In the genomic region with DNA sequence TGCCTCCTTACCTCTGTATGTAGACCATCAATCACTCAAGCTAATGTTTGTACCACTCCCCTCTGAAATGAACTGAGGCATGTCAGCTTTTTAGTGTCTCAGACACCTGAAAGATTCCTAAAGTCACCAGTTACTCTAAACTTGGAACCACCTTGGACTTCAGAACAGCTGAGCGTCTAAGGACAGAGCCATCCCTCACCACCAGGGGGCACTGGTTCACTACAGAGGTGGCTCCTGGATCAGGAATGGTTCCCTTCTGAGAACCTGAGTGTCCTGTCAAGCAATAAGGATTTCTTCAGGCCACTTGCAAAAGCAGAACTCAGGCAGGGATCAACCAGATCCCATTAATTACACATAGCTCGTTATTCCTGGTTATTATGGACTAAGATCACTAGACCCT, we compare ENCODE assay signal across 9 mouse cellular contexts. TPM values are rescaled to one million over a fixed set of nuclear protein-coding genes. Genes with fewer than 3 reads are reported as not detected.
A peak's percentile ranks its signal among the peaks of the same experiment; 100 is the strongest.
DNase-seq lines count a peak whose midpoint lies in the region; ATAC-seq and TF ChIP-seq lines count a peak whose summit lies in the region.
"Had no signal": no experiment of that assay in that cellular context is flagged by ENCODE, and none has a peak within 500 bp of the region (broad histone marks: within the 10 kb centered on the region; RNA-seq: fewer than 3 reads in every experiment).

No protein-coding gene starts in this region.

- no peak overlapping the region for H3K4me2 ChIP-seq in heart, embryonic 12.5 days
- H3K4me2 ChIP-seq in lung, postnatal 0 days (replicated peaks; ENCODE audit: low read depth, low read length), result no peak overlapping the region
- H3K4me2 ChIP-seq: limb, embryonic 12.5 days had no signal

- peak; percentile 67; the same call in 1 of the 2 replicates for ATAC-seq in heart, embryonic 12.5 days (ENCODE audit: insufficient number of reproducible peaks, low FRiP score)
- peak; percentile 78 for ATAC-seq in lung, postnatal 0 days

- peaks cover 31% of the 10 kb centered on the region for H3K27me3 ChIP-seq in E14TG2a.4 (ENCODE audit: insufficient read depth, low read length)
- no peaks in the 10 kb centered on the region for H3K27me3 ChIP-seq in heart, embryonic 12.5 days (replicated peaks)
- no peaks in the 10 kb centered on the region for H3K27me3 ChIP-seq in lung, postnatal 0 days (replicated peaks; ENCODE audit: insufficient read depth, low read length)
- H3K27me3 ChIP-seq: limb, embryonic 12.5 days had no signal

- H3K9ac ChIP-seq in heart, embryonic 12.5 days, result no peak overlapping the region
- H3K9ac ChIP-seq in lung, postnatal 0 days (replicated peaks; ENCODE audit: low read depth), result no peak overlapping the region
- H3K9ac ChIP-seq: limb, embryonic 12.5 days had no signal

- no peak overlapping the region for H3K27ac ChIP-seq in heart, embryonic 12.5 days (ENCODE audit: poor library complexity, severe bottlenecking)
- H3K27ac ChIP-seq in lung, postnatal 0 days (ENCODE audit: low read length), result no peak overlapping the region
- H3K27ac ChIP-seq: limb, embryonic 12.5 days had no signal

- WGBS in heart, embryonic 12.5 days, result 6% methylated on average over 2 of the region's 2 CpGs
- WGBS in lung, postnatal 0 days, result 6% methylated on average over 2 of the region's 2 CpGs

- no peak overlapping the region for H3K4me3 ChIP-seq in E14TG2a.4 (replicated peaks; ENCODE audit: low read length)
- H3K4me3 ChIP-seq in heart, embryonic 12.5 days, result no peak overlapping the region
- H3K4me3 ChIP-seq in lung, postnatal 0 days (ENCODE audit: low read depth, low read length), result no peak overlapping the region
- H3K4me3 ChIP-seq: limb, embryonic 12.5 days had no signal

- TF ChIP-seq CTCF in E14TG2a.4 (conservative IDR thresholded peaks at IDR 0.05; ENCODE audit: low read length), result peak; percentile 95
- peak; percentile 97 for TF ChIP-seq CTCF in lung, postnatal 0 days (IDR thresholded peaks at IDR 0.05)

- H3K4me1 ChIP-seq in E14TG2a.4 (replicated peaks; ENCODE audit: low read depth, low read length), result peaks cover 9% of the 10 kb centered on the region
- 0 out of 2 replicates have a peak, but pooled peaks cover 3% of the 10 kb centered on the region for H3K4me1 ChIP-seq in heart, embryonic 12.5 days (replicated peaks)
- no peaks in the 10 kb centered on the region for H3K4me1 ChIP-seq in lung, postnatal 0 days (ENCODE audit: insufficient read depth, low read depth, low read length)

- H3K36me3 ChIP-seq in E14TG2a.4 (ENCODE audit: insufficient read depth, low read length), result no peaks in the 10 kb centered on the region
- H3K36me3 ChIP-seq in heart, embryonic 12.5 days, result no peaks in the 10 kb centered on the region
- no peaks in the 10 kb centered on the region for H3K36me3 ChIP-seq in lung, postnatal 0 days (ENCODE audit: insufficient read depth, low read length)
- H3K36me3 ChIP-seq: limb, embryonic 12.5 days had no signal

- H3K9me3 ChIP-seq in E14TG2a.4 (ENCODE audit: low read length), result peaks cover 3% of the 10 kb centered on the region; the same call in 1 of the 2 replicates
- no peaks in the 10 kb centered on the region for H3K9me3 ChIP-seq in heart, embryonic 12.5 days (replicated peaks)
- H3K9me3 ChIP-seq in lung, postnatal 0 days (ENCODE audit: low read length), result no peaks in the 10 kb centered on the region
- H3K9me3 ChIP-seq: limb, embryonic 12.5 days had no signal

- DNase-seq in adrenal gland, adult (ENCODE audit: inconsistent age in 2 of 2, low spot score in 1 of 2), result peak; percentile 73 to 94
- peak; percentile 90 for DNase-seq in embryo, embryonic 10.5 days (ENCODE audit: low spot score)
- DNase-seq in layer of hippocampus, adult 18-20 months (ENCODE audit: low spot score in 2 of 2), result peak; percentile 54 to 82
- DNase-seq in lung, postnatal 0 days (ENCODE audit: low spot score), result peak; percentile 80
- DNase-seq in right cerebral cortex, postnatal 10 days (ENCODE audit: low spot score in 2 of 2), result peak; percentile 74 to 87
- peak; percentile 83 for DNase-seq in urinary bladder, postnatal 14 days (ENCODE audit: low spot score)

- no peak for TF ChIP-seq EP300 in lung, postnatal 0 days (IDR thresholded peaks at IDR 0.05)

RNA-seq across cellular contexts. Expression of gene Pom121, which starts 5.9 kb away (rescaled TPM):
- polyA plus RNA-seq in heart, embryonic 12.5 days (2016; fragmentation: Nextera tagmentation; extraction: Ambion mirVana), result 14.7 and 16.5 TPM in 2 replicates
- 10 to 100 TPM; 49.7 to 51.5 TPM for total RNA-seq in layer of hippocampus, adult 18-20 months (2021)
- polyA plus RNA-seq in lung, postnatal 0 days (2015; fragmentation: Nextera tagmentation; extraction: Ambion mirVana), result 3.9 and 4.7 TPM in 2 replicates

RNA-seq across cellular contexts. Expression of gene Nsun5, which starts 30.5 kb away (rescaled TPM):
- 17.4 and 18.1 TPM in 2 replicates for polyA plus RNA-seq in heart, embryonic 12.5 days (2016; fragmentation: Nextera tagmentation; extraction: Ambion mirVana)
- 10 to 100 TPM; 21.4 to 24.1 TPM for total RNA-seq in layer of hippocampus, adult 18-20 months (2021)
- 13.5 and 13.6 TPM in 2 replicates for polyA plus RNA-seq in lung, postnatal 0 days (2015; fragmentation: Nextera tagmentation; extraction: Ambion mirVana)

RNA-seq across cellular contexts. Expression of gene Trim50, which starts 47.1 kb away (rescaled TPM):
- not detected in 2 replicates for polyA plus RNA-seq in heart, embryonic 12.5 days (2016; fragmentation: Nextera tagmentation; extraction: Ambion mirVana)
- not detected for total RNA-seq in layer of hippocampus, adult 18-20 months (2021)
- polyA plus RNA-seq in lung, postnatal 0 days (2015; fragmentation: Nextera tagmentation; extraction: Ambion mirVana), result not detected in 2 replicates
- polyA plus RNA-seq: limb, embryonic 12.5 days had no signal

RNA-seq across cellular contexts. Expression of gene Fkbp6, which starts 50.4 kb away (rescaled TPM):
- polyA plus RNA-seq in heart, embryonic 12.5 days (2016; fragmentation: Nextera tagmentation; extraction: Ambion mirVana), result 0.22 TPM in 1 of 2 replicates, not detected in the other
- under 1 TPM in 1 of 2 experiments, not detected in 1; 0.72 TPM for total RNA-seq in layer of hippocampus, adult 18-20 months (2021)
- polyA plus RNA-seq in lung, postnatal 0 days (2015; fragmentation: Nextera tagmentation; extraction: Ambion mirVana), result not detected in 2 replicates
